10 mouse cellular contexts compared by ENCODE assay signal in the genomic region with DNA sequence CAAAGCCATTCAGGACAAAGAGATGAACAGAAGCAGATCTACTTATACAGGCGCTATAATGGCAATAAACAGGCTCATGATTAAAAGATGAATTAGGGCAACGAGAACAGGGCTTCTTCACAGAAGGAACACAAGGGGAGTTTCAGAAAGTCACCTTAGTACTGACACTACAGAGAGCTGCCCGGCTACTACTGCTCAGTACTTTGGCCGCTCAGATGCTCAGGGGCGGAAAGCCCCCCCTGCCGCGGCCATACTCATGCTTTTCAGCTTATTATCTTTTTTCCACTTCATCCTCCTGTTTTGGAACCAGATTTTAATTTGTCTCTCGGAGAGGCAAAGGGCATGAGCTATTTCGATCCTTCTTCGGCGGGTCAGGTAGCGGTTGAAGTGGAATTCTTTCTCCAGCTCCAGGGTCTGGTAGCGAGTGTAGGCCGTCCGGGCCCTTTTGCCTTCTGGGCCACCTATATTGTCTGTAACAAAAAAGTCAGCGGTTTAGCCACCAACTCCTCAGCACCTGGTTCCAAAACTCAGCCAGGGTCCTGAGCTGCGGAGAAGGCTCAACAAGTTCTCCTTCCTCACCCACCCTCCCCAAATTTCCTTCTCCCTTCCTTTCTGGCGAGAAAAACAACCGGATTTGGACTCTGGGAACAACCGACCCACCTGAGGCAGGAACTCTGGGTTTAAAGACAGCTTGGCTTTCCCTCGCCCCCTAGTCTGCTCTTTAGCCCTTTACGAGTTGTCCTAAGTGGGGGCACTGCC. TPM values are rescaled to one million over a fixed set of nuclear protein-coding genes. Genes with fewer than 3 reads are reported as not detected.
DNase-seq lines count a peak whose midpoint lies in the region; ATAC-seq and TF ChIP-seq lines count a peak whose summit lies in the region.
"Had no signal": no experiment of that assay in that cellular context is flagged by ENCODE, and none has a peak within 500 bp of the region (broad histone marks: within the 10 kb centered on the region; RNA-seq: fewer than 3 reads in every experiment).

No protein-coding gene starts in this region.

- TF ChIP-seq CTCF in kidney, adult 2 months (conservative IDR thresholded peaks at IDR 0.05; ENCODE audit: insufficient read depth, insufficient read length, low read depth, low read length): no peak
- TF ChIP-seq CTCF in small intestine, adult 2 months (IDR thresholded peaks at IDR 0.05; ENCODE audit: extremely low read depth, insufficient read length, insufficient replicate concordance, low read depth, low read length): no peak

- no peak for ATAC-seq in limb, embryonic 11.5 days (ENCODE audit: insufficient number of reproducible peaks, low FRiP score, low TSS enrichment, low read depth)

- TF ChIP-seq POLR2A in kidney, adult 2 months (IDR thresholded peaks at IDR 0.05; ENCODE audit: low read depth, low read length): no peak
- TF ChIP-seq POLR2A in small intestine, adult 2 months (IDR thresholded peaks at IDR 0.05; ENCODE audit: low read depth, low read length): no peak

- DNase-seq in kidney, adult 2 months: peak; percentile 14
- no peak for DNase-seq in kidney, postnatal 14 days
- no peak for DNase-seq in hindbrain, embryonic 10.5 days (ENCODE audit: low spot score)
- DNase-seq in limb, embryonic 11.5 days (ENCODE audit: low spot score): peak; percentile 57
- DNase-seq in ovary, postnatal 10 days (ENCODE audit: low spot score): no peak
- DNase-seq in gastrocnemius, postnatal 10 days: no peak
- no peak for DNase-seq in ovary, postnatal 14 days (ENCODE audit: low spot score)
- DNase-seq: midbrain, embryonic 14.5 days had no signal

- no peaks in the 10 kb centered on the region for H3K4me1 ChIP-seq in kidney, adult 2 months (ENCODE audit: control insufficient read depth, insufficient read depth, low read length)
- H3K4me1 ChIP-seq in hindbrain, embryonic 10.5 days (replicated peaks): peaks cover 16% of the 10 kb centered on the region
- H3K4me1 ChIP-seq in limb, embryonic 11.5 days (ENCODE audit: control insufficient read depth, insufficient read depth, low read length): peaks cover 67% of the 10 kb centered on the region
- H3K4me1 ChIP-seq in small intestine, adult 2 months (ENCODE audit: control insufficient read depth, insufficient read depth, insufficient read length, low read length): peaks cover 11% of the 10 kb centered on the region

- peak overlapping the region; percentile 68 for H3K4me3 ChIP-seq in kidney, adult 2 months (ENCODE audit: insufficient read depth, low read depth, low read length)
- H3K4me3 ChIP-seq in hindbrain, embryonic 10.5 days: 0 out of 2 replicates have a peak overlapping the region, but pooled peaks have one; percentile 45
- peak overlapping the region; percentile 44 for H3K4me3 ChIP-seq in limb, embryonic 11.5 days (ENCODE audit: low read depth, low read length)
- peak overlapping the region; percentile 65 for H3K4me3 ChIP-seq in small intestine, adult 2 months (ENCODE audit: low read depth, low read length)

- peak overlapping the region; percentile 98 for H3K4me2 ChIP-seq in limb, embryonic 11.5 days (ENCODE audit: low read depth, severe bottlenecking)

- 43% methylated on average over 22 of the region's 22 CpGs for WGBS in kidney, adult 2 months
- WGBS in hindbrain, embryonic 10.5 days: 3% methylated on average over 22 of the region's 22 CpGs
- 8% methylated on average over 22 of the region's 22 CpGs for WGBS in limb, embryonic 11.5 days
- WGBS in small intestine, adult 2 months: 60% methylated on average over 22 of the region's 22 CpGs

- peak overlapping the region; percentile 80 for H3K27ac ChIP-seq in kidney, adult 2 months (ENCODE audit: insufficient read depth, low read depth, low read length)
- H3K27ac ChIP-seq in hindbrain, embryonic 10.5 days: no peak overlapping the region
- H3K27ac ChIP-seq in limb, embryonic 11.5 days (replicated peaks; ENCODE audit: low read depth, low read length): peak overlapping the region; percentile 47; the same call in 1 of the 2 replicates
- H3K27ac ChIP-seq in small intestine, adult 2 months (ENCODE audit: insufficient read depth, low read depth, low read length): peak overlapping the region; percentile 48; the same call in 1 of the 2 replicates

- H3K27me3 ChIP-seq in kidney, adult 2 months (replicated peaks; ENCODE audit: control insufficient read depth, insufficient read depth, low read length): no peaks in the 10 kb centered on the region
- peaks cover 100% of the 10 kb centered on the region for H3K27me3 ChIP-seq in hindbrain, embryonic 10.5 days (ENCODE audit: insufficient read depth, poor library complexity, severe bottlenecking)
- no peaks in the 10 kb centered on the region for H3K27me3 ChIP-seq in limb, embryonic 11.5 days (ENCODE audit: control insufficient read depth, insufficient read depth, low read length)
- H3K27me3 ChIP-seq in small intestine, adult 2 months (ENCODE audit: control insufficient read depth, insufficient read depth, low read length): peaks cover 48% of the 10 kb centered on the region

- H3K36me3 ChIP-seq in kidney, adult 2 months (ENCODE audit: control insufficient read depth, insufficient read depth, low read length): peaks cover 5% of the 10 kb centered on the region; the same call in 1 of the 2 replicates
- no peaks in the 10 kb centered on the region for H3K36me3 ChIP-seq in hindbrain, embryonic 10.5 days
- peaks cover 2% of the 10 kb centered on the region; the same call in 1 of the 2 replicates for H3K36me3 ChIP-seq in limb, embryonic 11.5 days (ENCODE audit: control insufficient read depth, insufficient read depth, low read length)
- no peaks in the 10 kb centered on the region for H3K36me3 ChIP-seq in small intestine, adult 2 months (ENCODE audit: control insufficient read depth, insufficient read depth, low read length)

- no peaks in the 10 kb centered on the region for H3K9me3 ChIP-seq in hindbrain, embryonic 10.5 days
- H3K9me3 ChIP-seq in limb, embryonic 11.5 days (ENCODE audit: control insufficient read depth, low read length): no peaks in the 10 kb centered on the region

- peak overlapping the region; percentile 76 for H3K9ac ChIP-seq in limb, embryonic 11.5 days (ENCODE audit: low read length)

RNA-seq across cellular contexts. Expression of a gene that starts 1.8 kb away (rescaled TPM):
- 6.9 and 8.1 TPM in 2 replicates for polyA plus RNA-seq in kidney, adult 2 months (2012; rRNA removed)
- 1.8 TPM in 1 of 2 replicates, not detected in the other for polyA plus RNA-seq in hindbrain, embryonic 10.5 days (2016; fragmentation: Nextera tagmentation; extraction: Ambion mirVana)
- 11.0 and 11.3 TPM in 2 replicates for polyA plus RNA-seq in limb, embryonic 11.5 days (2014; fragmentation: Nextera tagmentation; extraction: Ambion mirVana)
- polyA plus RNA-seq in small intestine, adult 2 months (2012; rRNA removed): 3.5 and 4.7 TPM in 2 replicates
- total RNA-seq in gastrocnemius, postnatal 10 days (2021): 1 to 10 TPM; 2.6 to 3.7 TPM
- total RNA-seq: MEL had no signal
- polyA plus RNA-seq: midbrain, embryonic 14.5 days had no signal

RNA-seq across cellular contexts. Expression of a gene that starts 6.0 kb away (rescaled TPM):
- polyA plus RNA-seq in kidney, adult 2 months (2012; rRNA removed): 2.4 and 3.4 TPM in 2 replicates
- not detected in 2 replicates for polyA plus RNA-seq in hindbrain, embryonic 10.5 days (2016; fragmentation: Nextera tagmentation; extraction: Ambion mirVana)
- 3.5 and 4.6 TPM in 2 replicates for polyA plus RNA-seq in limb, embryonic 11.5 days (2014; fragmentation: Nextera tagmentation; extraction: Ambion mirVana)
- polyA plus RNA-seq in small intestine, adult 2 months (2012; rRNA removed): 0.15 and 0.52 TPM in 2 replicates
- total RNA-seq in gastrocnemius, postnatal 10 days (2021): 1 to 10 TPM; 1.6 to 2.2 TPM
- total RNA-seq: MEL had no signal
- polyA plus RNA-seq: midbrain, embryonic 14.5 days had no signal

RNA-seq across cellular contexts. Expression of a gene that starts 10.6 kb away (rescaled TPM):
- polyA plus RNA-seq in kidney, adult 2 months (2012; rRNA removed): 7.4 and 7.6 TPM in 2 replicates
- 3.6 and 9.7 TPM in 2 replicates for polyA plus RNA-seq in hindbrain, embryonic 10.5 days (2016; fragmentation: Nextera tagmentation; extraction: Ambion mirVana)
- 5.6 and 6.2 TPM in 2 replicates for polyA plus RNA-seq in limb, embryonic 11.5 days (2014; fragmentation: Nextera tagmentation; extraction: Ambion mirVana)
- polyA plus RNA-seq in small intestine, adult 2 months (2012; rRNA removed): 3.5 and 5.0 TPM in 2 replicates
- total RNA-seq in gastrocnemius, postnatal 10 days (2021): 1 to 10 TPM; 2.0 to 5.0 TPM
- total RNA-seq: MEL had no signal
- polyA plus RNA-seq: midbrain, embryonic 14.5 days had no signal

RNA-seq across cellular contexts. Expression of a gene that starts 10.6 kb away (rescaled TPM):
- 0.78 and 2.9 TPM in 2 replicates for polyA plus RNA-seq in kidney, adult 2 months (2012; rRNA removed)
- polyA plus RNA-seq in hindbrain, embryonic 10.5 days (2016; fragmentation: Nextera tagmentation; extraction: Ambion mirVana): not detected in 2 replicates
- 1.1 and 1.3 TPM in 2 replicates for polyA plus RNA-seq in limb, embryonic 11.5 days (2014; fragmentation: Nextera tagmentation; extraction: Ambion mirVana)
- 0.58 TPM in 1 of 2 replicates, not detected in the other for polyA plus RNA-seq in small intestine, adult 2 months (2012; rRNA removed)
- total RNA-seq in gastrocnemius, postnatal 10 days (2021): not detected
- total RNA-seq: MEL had no signal
- polyA plus RNA-seq: midbrain, embryonic 14.5 days had no signal

RNA-seq across cellular contexts. Expression of a gene that starts 11.0 kb away (rescaled TPM):
- polyA plus RNA-seq in kidney, adult 2 months (2012; rRNA removed): 2.8 TPM in 2 replicates
- 0.14 and 4.3 TPM in 2 replicates for polyA plus RNA-seq in hindbrain, embryonic 10.5 days (2016; fragmentation: Nextera tagmentation; extraction: Ambion mirVana)
- polyA plus RNA-seq in limb, embryonic 11.5 days (2014; fragmentation: Nextera tagmentation; extraction: Ambion mirVana): 1.0 and 1.3 TPM in 2 replicates
- 2.3 and 2.4 TPM in 2 replicates for polyA plus RNA-seq in small intestine, adult 2 months (2012; rRNA removed)
- total RNA-seq in gastrocnemius, postnatal 10 days (2021): 1 to 10 TPM; 7.5 to 8.5 TPM
- total RNA-seq: MEL had no signal
- polyA plus RNA-seq: midbrain, embryonic 14.5 days had no signal

Comparison
In these comparisons a context has a peak if more than half of its experiments do, and no peak if none do; other contexts are left out.
1. DNase-seq: peak in kidney, adult 2 months (single experiment) and limb, embryonic 11.5 days (single experiment); none in kidney, postnatal 14 days (single experiment), hindbrain, embryonic 10.5 days (single experiment), ovary, postnatal 10 days (single experiment), gastrocnemius, postnatal 10 days (single experiment) and ovary, postnatal 14 days (single experiment).
2. Peak in every context shown above with its lines, with median percentiles within 50 percentile points of each other: H3K4me3 ChIP-seq.